Mouse (Mus musculus) CH12.LX (cell line): ENCODE data around the gene Slc35c2. TPM values are rescaled to one million over a fixed set of nuclear protein-coding genes. Genes with fewer than 3 reads are reported as not detected.

ENCODE experiments used
- DNase-seq: peaks from one replicate; pipeline ENCODE4 v3.0.0-alpha.2; 2013; ENCODE audit errors: extremely low read depth
- H3K27ac ChIP-seq: 2 replicates; pipeline ENCODE4 v1.5.1; 2012; ENCODE audit warnings: low read depth, mild to moderate bottlenecking, control low read depth, moderate library complexity; ENCODE audit not compliant: insufficient read depth
- H3K27me3 ChIP-seq: replicated peaks from 2 replicates; pipeline ENCODE3; 2012; ENCODE audit warnings: inconsistent platforms
- H3K36me3 ChIP-seq, 2 experiments: replicated peaks in 1 of 2; 2 replicates each; pipeline versions ENCODE3 to v1.6.1; 2012; ENCODE audit warnings: inconsistent platforms in 1 of 2, low read length in 1 of 2, mild to moderate bottlenecking in 1 of 2, mixed read lengths in 1 of 2, moderate library complexity in 1 of 2; ENCODE audit not compliant: control insufficient read depth in 1 of 2, insufficient read depth in 1 of 2
- H3K4me1 ChIP-seq, 2 experiments: 2 replicates each; pipeline ENCODE4 v1.6.1; 2012; ENCODE audit warnings: inconsistent platforms in 1 of 2, moderate library complexity in 1 of 2; ENCODE audit not compliant: insufficient read depth in 2 of 2, control insufficient read depth in 1 of 2
- H3K4me2 ChIP-seq: 2 replicates; pipeline ENCODE4 v1.6.1; 2012; ENCODE audit warnings: low read depth, mild to moderate bottlenecking, control low read depth; ENCODE audit not compliant: poor library complexity, insufficient read depth, severe bottlenecking
- H3K4me3 ChIP-seq, 3 experiments: fragments of 150-350 bp in 1 of 3; sonication (generic) in 1 of 3; replicated peaks in 1 of 3; 2 replicates each; pipeline versions ENCODE3 to v1.5.1; 2011 to 2012; ENCODE audit warnings: low read depth in 2 of 3, low read length in 2 of 3, mild to moderate bottlenecking in 2 of 3, moderate library complexity in 2 of 3, control low read depth in 1 of 3, improper control_type of control experiment in 1 of 3, inconsistent platforms in 1 of 3, mixed read lengths in 1 of 3; ENCODE audit not compliant: poor library complexity in 1 of 3
- H3K79me2 ChIP-seq: replicated peaks from 2 replicates; pipeline ENCODE4 v1.6.1; 2012; ENCODE audit warnings: mild to moderate bottlenecking, moderate library complexity; ENCODE audit not compliant: control insufficient read depth, poor library complexity, insufficient read depth, severe bottlenecking; ENCODE audit errors: extremely low read depth
- H3K9ac ChIP-seq: 2 replicates; pipeline ENCODE4 v1.6.1; 2012; ENCODE audit warnings: low read depth, mild to moderate bottlenecking, control low read depth, moderate library complexity; ENCODE audit not compliant: insufficient read depth
- H3K9me3 ChIP-seq: replicated peaks from 2 replicates; pipeline ENCODE3; 2012; ENCODE audit warnings: low read length, inconsistent platforms, mixed read lengths
- BHLHE40 ChIP-seq: IDR thresholded peaks from 2 replicates; pipeline ENCODE4 v1.6.1; 2011; ENCODE audit warnings: mild to moderate bottlenecking, low read depth, low read length, improper control_type of control experiment
- CHD1 ChIP-seq: IDR thresholded peaks from 2 replicates; pipeline ENCODE4 v1.6.1; 2012; ENCODE audit warnings: low read depth, low read length, improper control_type of control experiment, inconsistent platforms
- CHD2 ChIP-seq: IDR thresholded peaks from 2 replicates; pipeline ENCODE4 v1.6.1; 2011; ENCODE audit warnings: low read length, improper control_type of control experiment
- ETS1 ChIP-seq: conservative IDR thresholded peaks from 2 replicates; pipeline ENCODE4 v1.6.1; 2012; ENCODE audit warnings: low read depth, mild to moderate bottlenecking, inconsistent platforms, low read length, improper control_type of control experiment, moderate library complexity
- IRF4 ChIP-seq: IDR thresholded peaks from 2 replicates; pipeline ENCODE4 v1.6.1; 2014; ENCODE audit warnings: low read depth, mild to moderate bottlenecking, inconsistent platforms, low read length, improper control_type of control experiment
- MAX ChIP-seq: IDR thresholded peaks from 2 replicates; pipeline ENCODE4 v1.6.1; 2011; ENCODE audit warnings: low read length, improper control_type of control experiment
- MAZ ChIP-seq: IDR thresholded peaks from 2 replicates; pipeline ENCODE4 v1.6.1; 2012; ENCODE audit warnings: low read depth, mild to moderate bottlenecking, inconsistent platforms, low read length, improper control_type of control experiment, moderate library complexity
- NELFE ChIP-seq: IDR thresholded peaks from 2 replicates; pipeline ENCODE4 v1.6.1; 2011; ENCODE audit warnings: low read depth, low read length, improper control_type of control experiment
- NRF1 ChIP-seq: IDR thresholded peaks from 2 replicates; pipeline ENCODE4 v1.6.1; 2014; ENCODE audit warnings: low read depth, mild to moderate bottlenecking, inconsistent platforms, low read length, improper control_type of control experiment, moderate library complexity
- RAD21 ChIP-seq: IDR thresholded peaks from 2 replicates; pipeline ENCODE4 v1.6.1; 2011; ENCODE audit warnings: low read depth, mild to moderate bottlenecking, low read length, improper control_type of control experiment, moderate library complexity
- RCOR1 ChIP-seq: conservative IDR thresholded peaks from 2 replicates; pipeline ENCODE4 v1.6.1; 2012; ENCODE audit warnings: low read depth, mild to moderate bottlenecking, inconsistent platforms, low read length, improper control_type of control experiment
- UBTF ChIP-seq: IDR thresholded peaks from 2 replicates; pipeline ENCODE4 v1.6.1; 2012; ENCODE audit warnings: low read depth, mild to moderate bottlenecking, inconsistent platforms, low read length, improper control_type of control experiment, moderate library complexity
- ZMIZ1 ChIP-seq: IDR thresholded peaks from 2 replicates; pipeline ENCODE4 v1.6.1; 2012; ENCODE audit warnings: low read depth, mild to moderate bottlenecking, inconsistent platforms, low read length, improper control_type of control experiment
- dilution Hi-C: fragments of 300-500 bp; cut with MboI; formaldehyde crosslinking; loops from 2 replicates; pipeline ENCODE4 v1.14.3; 2020; ENCODE audit warnings: low sequenced_read_pairs; ENCODE audit not compliant: extremely low pct_unique_long_range_greater_than_20kb, extremely low pct_ligation_motif_present
- in situ Hi-C: fragments of 300-500 bp; cut with MboI; formaldehyde crosslinking; loops from 3 replicates; pipeline ENCODE4 v1.14.3; 2019; ENCODE audit warnings: low sequenced_read_pairs, low pct_ligation_motif_present, low pct_unique_long_range_greater_than_20kb, mixed read lengths
- polyA plus RNA-seq: library from polyadenylated mRNA; unstranded; fragments of >175 nt; gene quantifications from 2 replicates; pipeline ENCODE4 v1.2.1, GENCODE M21; 2012; ENCODE audit warnings: low read depth; ENCODE audit not compliant: insufficient read length
- total RNA-seq, 2 experiments: library from RNA; depleted of rRNA; stranded (reverse); fragments of 300-350 nt in 1 of 2; fragments of >200 nt in 1 of 2; gene quantifications; 2 replicates each; pipeline ENCODE4 v1.2.3; 2012 to 2014

The Slc35c2 gene
- total and polyA plus RNA-seq, 3 experiments = 45.5 to 57.8 (median 55.3) TPM

DNA sequence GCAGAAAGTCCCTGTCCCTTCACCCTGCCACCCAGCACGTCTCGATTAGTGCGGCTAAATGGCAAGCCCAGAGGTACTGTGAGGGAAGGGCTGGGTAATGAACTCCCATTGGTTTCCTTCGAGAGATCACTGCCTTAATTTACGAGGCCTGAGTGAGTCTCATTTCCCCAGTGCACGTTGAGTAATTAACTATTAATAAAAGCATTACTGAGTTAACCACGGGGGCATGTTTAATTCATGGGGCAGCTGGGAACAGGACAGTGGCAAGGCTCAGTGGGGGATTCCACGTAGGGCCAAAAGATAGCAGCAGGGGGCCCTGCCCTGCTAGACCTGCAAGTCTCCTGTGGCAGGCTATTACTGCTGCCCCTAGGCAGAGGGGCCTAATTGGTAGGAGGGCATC, 16.3 kb downstream of the Slc35c2 start:
- Histone ChIP-seq H3K4me1 (peaks cover 5 to 18% of the 10 kb centered on the region in 2 experiments), H3K79me2 (no peaks in the 10 kb centered on the region), H3K9me3 (no peaks in the 10 kb centered on the region), H3K4me2 (no peak overlapping the region), H3K27ac (no peak overlapping the region), H3K36me3 (peaks cover 0 to 4% of the 10 kb centered on the region in 2 experiments), H3K4me3 (no peak overlapping the region), H3K9ac (no peak overlapping the region), H3K27me3 (peaks cover 37% of the 10 kb centered on the region)
- dilution Hi-C loops (no loop called here), in situ Hi-C loops (loop anchor here (5.0 kb wide), 2 partner anchors 91 to 194 kb away; no protein-coding TSS in a partner anchor)
- DNase-seq = no peak
- TF ChIP-seq RAD21 (no peak), CHD2 (no peak), RCOR1 (no peak)

DNA sequence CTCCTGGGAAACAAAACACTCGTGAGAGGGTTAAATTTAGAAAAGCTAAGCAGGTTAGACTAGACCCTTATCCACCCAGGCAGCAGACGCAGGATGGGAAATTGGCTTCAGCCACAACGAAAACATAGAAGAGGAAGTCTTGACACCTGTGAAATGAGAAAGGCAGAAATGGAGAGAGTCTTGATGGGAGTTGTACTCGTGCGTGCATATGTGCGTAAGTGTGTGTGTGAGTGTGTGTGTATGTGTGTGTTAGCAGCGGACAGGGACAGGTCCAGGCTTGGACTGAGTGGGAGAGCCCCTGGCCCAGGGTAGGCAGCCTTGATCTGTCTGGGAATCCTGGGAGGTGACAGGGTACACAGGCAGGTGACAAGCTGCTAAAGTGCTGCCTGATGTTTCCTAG, 16.8 kb downstream of the Slc35c2 start:
- Histone ChIP-seq H3K36me3 (peaks cover 0 to under 1% of the 10 kb centered on the region in 2 experiments), H3K4me2 (no peak overlapping the region), H3K27ac (no peak overlapping the region), H3K9me3 (no peaks in the 10 kb centered on the region), H3K4me3 (no peak overlapping the region), H3K79me2 (no peaks in the 10 kb centered on the region), H3K9ac (no peak overlapping the region), H3K4me1 (peaks cover 5 to 18% of the 10 kb centered on the region in 2 experiments), H3K27me3 (peaks cover 41% of the 10 kb centered on the region)
- dilution Hi-C loops (no loop called here), in situ Hi-C loops (loop anchor here (5.0 kb wide), 2 partner anchors 91 to 194 kb away; no protein-coding TSS in a partner anchor)
- DNase-seq = peak; percentile 34
- no peak for TF ChIP-seq ZMIZ1
- peak; percentile 66 for TF ChIP-seq BHLHE40
- TF ChIP-seq, all 38 proteins: peak for 1

- TF ChIP-seq ETS1 (no peak), NELFE (no peak), MAZ (no peak), NRF1 (no peak), MAX (no peak), UBTF (no peak), IRF4 (no peak), CHD1 (no peak), BHLHE40 (no peak)
- H3K4me1 ChIP-seq = peaks cover 14 to 26% of the 10 kb centered on the region in 2 experiments
Measured at GRCm38 (mm10) chr2:165266739-165267138, 20.9 kb downstream of the Slc35c2 start.

More at GRCm38 (mm10) chr2:165266739-165267138, 20.9 kb downstream of the Slc35c2 start:
- Histone ChIP-seq H3K4me2 (no peak overlapping the region), H3K36me3 (no peaks in the 10 kb centered on the region), H3K79me2 (no peaks in the 10 kb centered on the region), H3K4me3 (no peak overlapping the region), H3K27me3 (peaks cover 73% of the 10 kb centered on the region), H3K9me3 (no peaks in the 10 kb centered on the region), H3K27ac (no peak overlapping the region), H3K9ac (no peak overlapping the region)
- DNase-seq = no peak
- in situ Hi-C loops = no loop called here
- dilution Hi-C loops = no loop called here
